Mouse (Mus musculus) olfactory bulb, adult 2 months (tissue): ENCODE results near the gene Nvl.

Experiments
- CTCF ChIP-seq: fragments of 200-500 bp; IDR thresholded peaks from 2 replicates; pipeline ENCODE4 v1.5.1; 2012; ENCODE audit warnings: low read depth, mild to moderate bottlenecking, low read length, moderate library complexity; ENCODE audit not compliant: insufficient read depth
- POLR2A ChIP-seq: fragments of 200-500 bp; IDR thresholded peaks from 2 replicates; pipeline ENCODE4 v1.6.1; 2012; ENCODE audit warnings: mild to moderate bottlenecking, low read depth, low read length, moderate library complexity; ENCODE audit not compliant: insufficient read depth

DNA sequence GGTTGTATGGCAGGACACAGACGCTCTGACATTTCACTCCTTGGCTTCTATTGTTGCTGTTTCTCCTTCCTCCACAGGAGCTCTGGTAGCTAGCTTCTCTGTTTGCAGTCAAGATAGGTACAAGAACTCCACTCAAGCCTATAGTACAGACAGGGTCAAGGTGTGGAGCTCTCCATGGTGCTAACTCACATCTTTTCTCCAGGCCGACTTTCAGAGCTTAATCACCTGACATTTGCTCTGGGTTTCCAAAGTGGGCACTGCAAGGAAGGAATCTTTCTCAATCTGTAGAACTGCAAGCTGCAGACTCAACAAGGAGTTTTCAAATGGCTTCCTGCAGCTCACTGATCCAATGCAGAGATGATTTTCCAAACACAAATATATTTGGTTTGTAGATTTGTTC lies 60.0 kb downstream of the Nvl start:
- TF ChIP-seq POLR2A (no peak), CTCF (no peak)
